Mouse (Mus musculus) liver, postnatal 0 days (tissue): Measurements from ENCODE around the gene H2-Q2.
"Not testable (repeated sequence)": the region's sequence is repeated elsewhere in the genome, so short reads cannot be mapped to it uniquely, and the experiment has no call there.

Source experiments
- CTCF ChIP-seq: sonication (generic); IDR thresholded peaks from 2 replicates; pipeline ENCODE4 v1.5.1; 2016; ENCODE audit warnings: antibody characterized with exemption, low read depth
- EP300 ChIP-seq: IDR thresholded peaks from 2 replicates; pipeline ENCODE4 v1.6.1; 2016; ENCODE audit warnings: antibody characterized with exemption, low read depth, mild to moderate bottlenecking

GRCm38 (mm10) chr17:35331546-35331945 is 10.5 kb upstream of the H2-Q2 start:
- TF ChIP-seq CTCF, EP300: not testable (repeated sequence)
